Mouse (Mus musculus) adrenal gland (tissue): ENCODE data around the gene Rcor2.

Experiments
- intact Hi-C: fragments of 180-260 bp; cut with DNase I; formaldehyde crosslinking; loops from one replicate; pipeline ENCODE4 v1.15.1; 2025

The Rcor2 gene

GRCm38 (mm10) chr19:7288288-7288687 is 21.2 kb downstream of the Rcor2 start:
- intact Hi-C loops: no loop called here

DNA sequence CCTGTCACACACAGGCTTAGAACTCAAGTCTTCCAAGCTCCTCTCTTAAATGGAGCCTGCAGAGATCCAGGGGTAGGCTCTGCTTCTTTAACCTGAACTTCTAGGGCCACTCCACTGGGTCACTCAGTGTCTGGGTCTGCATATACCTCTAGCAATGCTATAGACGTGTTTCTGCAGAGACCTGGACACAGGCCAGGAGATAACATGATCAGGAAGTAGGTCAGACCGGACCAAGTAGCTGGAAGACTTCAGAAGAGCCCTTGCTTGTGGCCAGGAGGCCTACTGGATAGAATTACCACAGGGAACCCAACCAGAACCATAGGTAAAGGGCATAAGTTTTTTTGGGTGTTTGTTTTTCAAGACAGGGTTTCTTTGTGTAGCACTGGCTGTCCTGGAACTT is 22.6 kb downstream of the Rcor2 start:
- intact Hi-C loops: loop anchor here (5.0 kb wide), 1 partner anchor 48 kb away; no protein-coding TSS in a partner anchor

- intact Hi-C loops: loop anchor here (5.0 kb wide), 1 partner anchor 45 kb away; no protein-coding TSS in a partner anchor
These were observed 25.0 kb downstream of the Rcor2 start for GRCm38 (mm10) chr19:7291958-7292709.

DNA sequence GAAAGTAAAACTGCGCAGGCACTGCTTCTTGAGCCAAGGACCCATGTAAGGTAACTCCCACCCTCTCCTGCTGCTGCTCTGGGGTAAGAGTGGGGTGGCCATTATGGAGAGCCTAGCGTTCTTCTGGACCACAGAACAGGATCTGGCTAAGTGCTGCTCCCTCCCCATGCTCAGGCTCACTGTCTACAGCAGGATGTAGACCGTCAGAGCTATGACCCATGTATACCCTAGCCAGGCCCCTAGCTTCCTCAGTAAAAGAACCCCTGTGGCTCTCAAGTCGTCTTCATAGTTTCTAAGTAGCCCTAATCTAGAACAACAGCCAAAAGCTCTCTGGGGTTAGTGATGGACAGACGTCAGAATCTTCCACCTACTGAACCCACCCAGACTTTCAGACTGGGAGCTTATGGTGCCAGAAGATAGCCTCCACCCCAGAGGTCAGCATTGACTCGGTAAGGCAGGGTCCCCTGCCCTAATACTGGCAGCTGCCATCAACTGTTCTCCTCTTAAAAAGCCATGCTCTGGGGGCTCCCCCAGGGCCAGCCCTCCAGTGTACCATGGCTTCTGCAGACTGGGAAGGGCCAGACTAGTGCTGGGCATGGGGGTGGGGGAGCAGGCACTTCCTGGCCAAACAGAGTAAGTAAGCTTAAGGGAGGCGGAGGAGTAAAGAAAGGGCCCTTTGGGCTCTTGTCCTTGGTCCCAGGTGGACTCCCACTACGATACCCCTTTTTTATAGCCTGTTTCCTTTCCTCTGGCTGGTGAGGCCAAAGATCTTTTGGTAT is 27.2 kb downstream of the Rcor2 start:
- intact Hi-C loops: loop anchor here (5.0 kb wide), 1 partner anchor 43 kb away; no protein-coding TSS in a partner anchor

DNA sequence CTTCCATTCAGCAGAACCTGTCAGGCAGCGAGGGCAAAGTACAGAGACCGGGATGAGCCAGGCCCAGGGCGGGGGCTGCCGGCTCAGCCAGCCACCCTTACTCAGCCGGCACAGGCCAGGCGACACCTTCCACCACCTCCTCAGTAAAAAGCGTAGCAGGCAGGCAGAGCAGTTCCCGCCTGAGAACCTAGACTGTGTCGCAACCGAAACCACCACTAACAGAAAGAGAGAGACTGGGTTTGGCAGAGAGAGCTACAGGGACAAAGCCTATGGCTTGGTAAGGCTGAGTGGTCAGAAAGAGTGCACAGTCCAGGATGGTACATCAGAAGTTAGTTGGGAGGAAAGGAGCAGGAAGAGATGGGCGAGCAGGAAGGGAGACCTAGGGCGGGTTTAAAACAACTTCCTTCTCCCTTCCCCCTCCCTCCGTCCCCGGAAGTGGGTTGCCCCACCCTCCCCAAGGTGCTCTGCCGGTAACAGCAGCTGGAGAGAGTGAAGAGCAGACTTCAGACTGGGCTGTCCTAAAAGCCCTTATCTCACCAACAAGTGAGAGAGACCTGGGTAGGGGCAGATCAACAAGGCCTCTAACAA is 28.0 kb downstream of the Rcor2 start:
- intact Hi-C loops: no loop called here

- intact Hi-C loops: no loop called here
These were observed 28.8 kb downstream of the Rcor2 start for GRCm38 (mm10) chr19:7295959-7296358.

- intact Hi-C loops: no loop called here
These were observed 31.9 kb downstream of the Rcor2 start for GRCm38 (mm10) chr19:7299052-7299451.

DNA sequence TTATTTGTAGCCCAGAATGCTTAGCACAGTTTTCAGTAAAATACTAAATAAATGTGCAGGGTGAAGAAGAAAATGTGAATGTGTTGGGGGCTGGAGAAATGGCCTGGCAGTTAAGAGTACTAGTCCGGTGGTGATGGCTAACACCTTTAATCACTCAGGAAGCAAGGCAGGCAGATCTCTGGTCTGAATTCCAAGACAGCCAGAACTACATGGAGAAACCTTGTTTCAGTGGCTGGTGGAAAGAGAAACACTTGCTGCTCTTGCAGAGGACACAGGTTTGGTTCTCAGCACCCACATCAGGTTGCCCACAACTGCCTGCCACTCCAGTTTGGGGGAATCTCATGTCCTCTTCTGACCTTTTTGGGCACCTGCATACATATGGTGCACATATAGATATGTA is 33.0 kb downstream of the Rcor2 start:
- intact Hi-C loops: no loop called here

DNA sequence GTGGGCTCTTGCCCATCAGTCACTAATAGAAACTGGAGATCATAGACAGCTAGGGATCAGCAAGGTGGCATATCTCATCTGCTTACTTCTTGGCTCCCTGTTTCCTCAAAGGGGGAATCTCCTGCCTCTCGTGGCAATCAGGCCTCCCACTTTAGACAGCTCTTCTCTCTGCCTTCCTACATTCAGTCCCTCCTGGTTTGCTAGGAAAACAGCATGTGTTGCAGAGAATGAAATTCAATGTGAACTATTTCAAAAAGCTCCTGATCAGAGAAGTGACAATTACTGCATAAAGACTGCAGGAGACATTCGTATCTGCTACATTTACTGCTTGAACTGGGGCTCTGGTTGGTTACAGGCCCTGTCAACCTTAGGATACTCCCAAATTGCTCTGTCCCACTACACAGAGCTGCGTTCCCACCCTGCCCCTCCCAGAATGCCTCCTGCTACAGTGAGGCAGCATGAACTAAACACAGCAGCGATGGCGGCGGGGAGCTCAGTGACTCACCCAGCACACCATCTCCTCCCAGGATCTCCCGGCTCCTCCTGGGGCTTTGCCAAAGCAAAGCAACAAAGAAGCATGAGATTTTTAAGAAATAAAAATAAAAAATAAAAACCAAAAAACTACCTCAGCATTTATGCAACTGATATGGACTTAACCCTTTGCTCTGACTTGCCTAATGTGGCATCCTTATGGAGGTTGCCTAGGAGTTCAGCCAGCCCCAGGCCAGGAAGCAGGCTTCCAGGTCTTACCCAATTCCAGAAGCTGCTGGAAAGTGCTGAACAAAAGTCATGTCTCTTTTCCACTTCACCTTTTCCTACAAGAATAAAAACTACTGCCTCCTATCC is 34.7 kb downstream of the Rcor2 start:
- intact Hi-C loops: no loop called here

DNA sequence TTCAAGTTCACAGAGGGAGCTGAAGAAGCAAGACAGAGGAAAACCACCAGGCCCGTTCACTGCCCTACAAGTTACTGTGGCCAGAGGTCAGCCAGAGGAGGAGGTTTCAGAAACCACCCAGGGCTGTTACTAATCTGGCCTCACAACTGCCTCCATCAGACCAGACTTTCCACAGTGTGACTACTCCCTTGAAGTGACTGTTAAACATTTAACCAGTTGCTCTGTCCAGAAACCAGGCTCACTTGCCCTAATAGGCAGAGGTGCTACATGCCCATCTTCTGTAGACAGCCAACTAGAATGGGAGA is 35.3 kb downstream of the Rcor2 start:
- intact Hi-C loops: no loop called here

- intact Hi-C loops: no loop called here
These were observed 36.7 kb downstream of the Rcor2 start for GRCm38 (mm10) chr19:7303796-7304195.

- intact Hi-C loops: no loop called here
These were observed 37.7 kb downstream of the Rcor2 start for GRCm38 (mm10) chr19:7304801-7305200.

DNA sequence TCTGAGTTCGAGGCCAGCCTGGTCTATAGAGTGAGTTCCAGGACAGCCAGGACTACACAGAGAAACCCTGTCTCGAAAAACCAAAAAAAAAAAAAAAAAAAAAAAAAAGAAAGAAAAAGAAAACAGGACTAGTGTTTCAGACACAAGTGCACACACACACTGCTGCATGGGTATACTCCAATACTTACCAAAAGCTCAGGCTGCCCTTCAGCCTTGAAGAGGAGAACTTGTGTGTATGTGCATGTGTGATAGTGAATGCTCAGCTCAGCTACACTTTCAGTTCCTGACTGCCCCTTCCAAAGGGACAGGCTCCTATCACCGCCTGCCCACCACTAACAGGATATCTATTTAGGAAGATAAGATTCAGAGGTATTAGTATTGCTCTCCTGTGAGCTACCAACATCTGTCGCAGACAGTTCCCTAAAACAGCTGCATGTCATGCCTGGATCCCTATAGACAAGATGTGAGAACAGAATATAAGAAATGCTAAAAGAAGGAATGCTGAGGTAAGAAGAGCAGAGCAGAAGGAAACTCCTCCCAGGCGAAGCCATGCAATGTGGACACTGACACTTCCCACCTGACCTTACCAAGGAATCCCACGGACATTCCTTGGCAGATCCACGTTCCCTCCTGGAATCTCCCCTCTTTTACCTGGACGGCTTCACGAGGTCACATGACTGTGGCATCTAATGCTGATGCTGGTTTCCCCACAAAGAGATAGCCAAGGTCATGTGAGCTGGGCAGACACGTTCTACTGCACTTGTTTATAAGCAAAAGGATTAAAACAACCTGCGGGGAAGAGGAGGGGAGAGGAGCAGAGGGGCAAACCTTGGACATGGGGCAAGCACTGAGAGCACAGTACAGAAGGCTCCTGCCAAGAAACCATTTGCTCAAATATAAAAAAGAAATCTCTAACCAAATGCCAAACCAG is 38.5 kb downstream of the Rcor2 start:
- intact Hi-C loops: no loop called here

GRCm38 (mm10) chr19:7306968-7307367 is 39.8 kb downstream of the Rcor2 start:
- intact Hi-C loops: no loop called here

DNA sequence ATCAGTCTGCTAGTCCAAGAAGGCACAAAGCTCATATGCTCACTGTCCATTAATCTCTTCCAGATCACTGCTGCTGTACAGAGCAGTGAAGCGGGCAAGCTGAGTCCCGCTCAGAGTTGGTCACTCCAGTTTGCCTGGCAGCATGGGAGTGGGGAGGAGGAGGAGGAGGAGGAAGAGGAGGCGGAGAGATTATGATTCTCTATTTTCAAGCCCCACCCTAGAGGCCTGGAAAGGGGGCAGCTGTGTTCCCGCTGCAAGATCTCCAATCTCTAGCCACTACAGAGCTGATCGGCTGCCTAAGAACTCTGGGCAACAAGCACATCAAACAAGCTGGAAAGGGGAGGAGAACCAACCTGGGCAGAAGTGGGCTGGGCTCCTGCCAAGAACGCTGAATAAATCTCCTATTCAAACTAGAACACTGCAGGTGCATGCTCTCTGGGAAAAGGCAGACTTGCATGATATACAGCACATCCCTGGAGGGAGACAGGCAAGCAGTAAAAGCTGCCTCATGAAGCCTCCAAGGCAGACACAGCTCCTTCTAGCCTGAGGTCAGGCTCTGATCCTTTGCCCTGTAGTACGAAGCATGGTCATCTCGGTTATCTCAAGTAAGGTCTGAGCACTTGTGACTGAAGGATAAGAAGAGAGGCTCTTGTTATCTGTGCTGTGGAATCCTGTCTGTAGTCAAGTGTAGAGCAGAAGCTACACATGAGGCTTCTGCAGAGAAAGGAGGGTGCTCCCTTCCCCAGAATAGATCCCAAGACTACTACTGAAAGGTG is 41.1 kb downstream of the Rcor2 start:
- intact Hi-C loops: no loop called here

DNA sequence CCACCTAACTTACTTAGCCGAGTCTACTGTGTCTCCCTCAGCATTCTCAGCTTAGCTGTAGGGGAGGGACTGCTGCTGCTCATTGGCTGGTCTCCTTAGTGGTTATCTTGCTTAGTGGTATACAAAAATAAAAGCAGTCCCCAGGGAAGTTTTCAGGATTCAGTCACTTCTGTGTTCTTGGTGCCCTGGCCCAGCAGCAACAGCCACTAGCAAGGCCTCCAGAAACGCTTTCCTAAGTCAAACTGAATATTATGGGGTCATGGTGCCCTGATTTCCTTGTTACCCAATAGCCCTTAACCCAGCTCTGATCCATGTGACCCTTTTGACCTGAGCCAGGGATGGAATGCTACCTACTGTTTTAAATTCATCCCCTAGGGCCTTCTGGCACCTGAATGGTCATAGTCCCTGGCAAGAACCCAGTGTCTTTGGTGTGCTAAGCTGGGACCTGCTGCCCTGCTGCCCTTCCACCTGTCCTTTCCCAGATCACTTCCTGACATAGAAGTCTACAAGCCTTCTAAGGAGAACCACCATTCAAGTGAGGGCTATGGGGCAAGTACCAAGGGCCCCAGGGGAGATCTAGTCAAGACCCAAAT is 42.7 kb downstream of the Rcor2 start:
- intact Hi-C loops: no loop called here

- intact Hi-C loops: no loop called here
These were observed 43.6 kb downstream of the Rcor2 start for GRCm38 (mm10) chr19:7310704-7311103.

GRCm38 (mm10) chr19:7311306-7311705 is 44.2 kb downstream of the Rcor2 start:
- intact Hi-C loops: no loop called here

- intact Hi-C loops: no loop called here
These were observed 46.5 kb downstream of the Rcor2 start for GRCm38 (mm10) chr19:7313660-7314059.
